Mouse (Mus musculus): ENCODE results near the gene Rgs19.

- TF ChIP-seq POLR2A (IDR thresholded peaks at IDR 0.05; ENCODE audit: control insufficient read depth, extremely low read depth, insufficient read depth, low read length, poor library complexity): no peak
- no peak for TF ChIP-seq CTCF (IDR thresholded peaks at IDR 0.05; ENCODE audit: borderline replicate concordance, control insufficient read depth, extremely low read depth, insufficient read depth, low read length, poor library complexity)
Measured at GRCm38 (mm10) chr2:181696801-181697420, 3.1 kb upstream of the Rgs19 start.

All from thymus, adult 2 months (tissue).